Mouse (Mus musculus): ENCODE results near the gene Cnpy3.

DNA sequence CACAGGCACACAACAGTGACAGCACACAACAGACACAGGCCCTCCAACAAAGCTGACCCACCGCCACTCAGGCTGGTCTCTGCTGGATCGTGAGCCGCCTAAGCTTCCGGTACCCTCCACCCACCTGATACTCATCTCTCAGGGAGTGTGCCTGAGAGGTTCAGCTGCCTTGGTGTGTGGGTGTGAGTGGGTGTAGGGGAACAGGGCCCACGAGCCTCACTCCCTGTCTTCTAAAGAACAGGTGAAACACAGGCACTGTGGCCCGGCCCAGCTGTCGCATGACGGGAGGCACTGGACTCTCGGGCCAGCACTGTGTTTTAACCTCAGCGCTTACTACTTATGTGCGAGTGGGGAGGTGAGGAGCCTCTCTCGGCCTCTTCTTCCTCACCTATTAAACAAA is 49.9 kb downstream of the Cnpy3 start:
- TF ChIP-seq GATA1 (IDR thresholded peaks at IDR 0.05; ENCODE audit: low read length) (no peak), TAL1 (IDR thresholded peaks at IDR 0.05; ENCODE audit: low read length) (no peak)
